Mouse (Mus musculus): ENCODE measurements around the gene Ctsf. TPM values are rescaled to one million over a fixed set of nuclear protein-coding genes. Genes with fewer than 3 reads are reported as not detected.

The Ctsf gene
- polyA plus RNA-seq, 1 experiment from 2014 or later, result 79.4 TPM

GRCm38 (mm10) chr19:4828444-4829114 is 26.4 kb upstream of the Ctsf start:
- in situ Hi-C loops (cut with MboI; ENCODE audit: low pct_unique_long_range_greater_than_20kb), result no loop called here
- no peaks in the 10 kb centered on the region for H3K27me3 ChIP-seq
- ChIA-PET POLR2A (no interaction called here), CTCF (no interaction called here)
- no peak for TF ChIP-seq CTCF (IDR thresholded peaks at IDR 0.05)
- ATAC-seq (no peak), DNase-seq (ENCODE audit: low read depth, low spot score) (no peak)

GRCm38 (mm10) chr19:4829156-4829555 is 25.8 kb upstream of the Ctsf start:
- CTCF ChIA-PET, result interaction anchor here (1.3 kb wide), 1 partner anchor 27 kb away, joined by 3 read pairs; no protein-coding TSS in a partner anchor
- TF ChIP-seq CTCF (IDR thresholded peaks at IDR 0.05), result no peak
- DNase-seq (ENCODE audit: low read depth, low spot score), result no peak
- POLR2A ChIA-PET, result no interaction called here
- H3K27me3 ChIP-seq, result no peaks in the 10 kb centered on the region
- no peak for ATAC-seq
- in situ Hi-C loops (cut with MboI; ENCODE audit: low pct_unique_long_range_greater_than_20kb), result no loop called here

- DNase-seq (ENCODE audit: low read depth, low spot score) (no peak), ATAC-seq (no peak)
- no peak for TF ChIP-seq CTCF (IDR thresholded peaks at IDR 0.05)
- CTCF ChIA-PET, result interaction anchor here (1.8 kb wide), 1 partner anchor 11 kb away, joined by 5 read pairs; no protein-coding TSS in a partner anchor
- in situ Hi-C loops (cut with MboI; ENCODE audit: low pct_unique_long_range_greater_than_20kb), result no loop called here
- POLR2A ChIA-PET, result no interaction called here
- H3K27me3 ChIP-seq, result no peaks in the 10 kb centered on the region
Measured at GRCm38 (mm10) chr19:4833977-4834376, 21.0 kb upstream of the Ctsf start.

- no peak for DNase-seq (ENCODE audit: low read depth, low spot score)
- CTCF ChIA-PET, result interaction anchor here (1.4 kb wide), 1 partner anchor 11 kb away, joined by 3 read pairs; no protein-coding TSS in a partner anchor
- POLR2A ChIA-PET, result no interaction called here
- no peak for ATAC-seq
- no peak for TF ChIP-seq CTCF (IDR thresholded peaks at IDR 0.05)
- in situ Hi-C loops (cut with MboI; ENCODE audit: low pct_unique_long_range_greater_than_20kb), result no loop called here
- peaks cover 15% of the 10 kb centered on the region for H3K27me3 ChIP-seq
Measured at GRCm38 (mm10) chr19:4836096-4836495, 18.8 kb upstream of the Ctsf start.

- POLR2A ChIA-PET, result no interaction called here
- no peak for DNase-seq (ENCODE audit: low read depth, low spot score)
- CTCF ChIA-PET, result interaction anchor here (1.4 kb wide), 1 partner anchor 10 kb away, joined by 3 read pairs; no protein-coding TSS in a partner anchor
- H3K27me3 ChIP-seq, result peaks cover 24% of the 10 kb centered on the region
- in situ Hi-C loops (cut with MboI; ENCODE audit: low pct_unique_long_range_greater_than_20kb), result no loop called here
- no peak for ATAC-seq
- TF ChIP-seq CTCF (IDR thresholded peaks at IDR 0.05), result no peak
Measured at GRCm38 (mm10) chr19:4837049-4837448, 17.9 kb upstream of the Ctsf start.

- no peak for DNase-seq (ENCODE audit: low read depth, low spot score)
- TF ChIP-seq CTCF (IDR thresholded peaks at IDR 0.05), result no peak
- ATAC-seq, result peak; percentile 40
- ChIA-PET POLR2A (interaction anchor here (0.6 to 1.7 kb wide), 4 partner anchors 12 to 926 kb away, joined by 3 to 7 read pairs (median 4); partner anchors contain the start of genes Ndufs8 and Rbm4b), CTCF (interaction anchor here (1.2 to 2.1 kb wide), 3 partner anchors 9 to 26 kb away, joined by 3 to 9 read pairs (median 7); no protein-coding TSS in a partner anchor)
- peaks cover 35% of the 10 kb centered on the region for H3K27me3 ChIP-seq
- in situ Hi-C loops (cut with MboI; ENCODE audit: low pct_unique_long_range_greater_than_20kb), result no loop called here
Measured at GRCm38 (mm10) chr19:4838526-4839140, 16.3 kb upstream of the Ctsf start.

- ATAC-seq (peak; percentile 91), DNase-seq (ENCODE audit: low read depth, low spot score) (peak; percentile 63)
- no peak for TF ChIP-seq CTCF (IDR thresholded peaks at IDR 0.05)
- ChIA-PET POLR2A (interaction anchor here (1.1 to 1.7 kb wide), 2 partner anchors 12 to 16 kb away, joined by 3 to 4 read pairs; partner anchors contain the start of gene Ctsf), CTCF (interaction anchor here (2.0 to 2.1 kb wide), 2 partner anchors 8 to 26 kb away, joined by 7 to 9 read pairs; no protein-coding TSS in a partner anchor)
- H3K27me3 ChIP-seq, result peaks cover 36% of the 10 kb centered on the region
- in situ Hi-C loops (cut with MboI; ENCODE audit: low pct_unique_long_range_greater_than_20kb), result no loop called here
Measured at GRCm38 (mm10) chr19:4839149-4839548, 15.8 kb upstream of the Ctsf start, which contains the start of the genes Ccs and Ccdc87. TSS of gene Ccs (minus strand) at chr19:4839332. TSS of gene Ccdc87 (plus strand) at chr19:4839366.

DNA sequence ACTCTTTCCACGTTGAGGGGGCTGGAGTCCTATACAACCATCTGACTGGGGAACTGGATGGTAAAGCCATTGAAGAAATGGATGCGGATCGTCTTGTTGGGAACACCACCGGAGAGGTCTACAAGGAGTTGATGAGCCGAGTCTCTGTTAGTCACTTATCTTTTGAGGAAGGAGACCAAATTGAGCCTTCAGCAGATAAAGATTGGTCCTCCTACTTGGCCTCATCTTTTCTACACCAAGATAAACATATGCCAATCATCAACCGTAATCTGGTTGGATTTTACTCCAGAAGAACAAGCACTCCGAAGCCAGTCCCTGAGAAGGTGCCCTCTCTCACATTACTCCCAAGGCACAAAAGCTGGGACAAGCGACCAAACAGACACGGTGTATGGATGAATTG is 14.1 kb upstream of the Ctsf start:
- CTCF ChIA-PET, result interaction anchor here (0.9 kb wide), 1 partner anchor 85 kb away, joined by 3 read pairs; no protein-coding TSS in a partner anchor
- POLR2A ChIA-PET, result no interaction called here
- no peak for ATAC-seq
- no peak for TF ChIP-seq CTCF (IDR thresholded peaks at IDR 0.05)
- H3K27me3 ChIP-seq, result peaks cover 50% of the 10 kb centered on the region
- in situ Hi-C loops (cut with MboI; ENCODE audit: low pct_unique_long_range_greater_than_20kb), result loop anchor here (5.0 to 10.0 kb wide), 2 partner anchors 84 to 196 kb away; partner anchors contain the start of gene Rbm4b
- DNase-seq (ENCODE audit: low read depth, low spot score), result no peak

GRCm38 (mm10) chr19:4842611-4843010 is 12.3 kb upstream of the Ctsf start:
- peaks cover 59% of the 10 kb centered on the region for H3K27me3 ChIP-seq
- TF ChIP-seq CTCF (IDR thresholded peaks at IDR 0.05), result no peak
- CTCF ChIA-PET, result no interaction called here
- in situ Hi-C loops (cut with MboI; ENCODE audit: low pct_unique_long_range_greater_than_20kb), result loop anchor here (5.0 to 10.0 kb wide), 2 partner anchors 85 to 198 kb away; partner anchors contain the start of gene Rbm4b
- POLR2A ChIA-PET, result no interaction called here
- ATAC-seq (no peak), DNase-seq (ENCODE audit: low read depth, low spot score) (no peak)

- peaks cover 57% of the 10 kb centered on the region for H3K27me3 ChIP-seq
- DNase-seq (ENCODE audit: low read depth, low spot score) (no peak), ATAC-seq (no peak)
- in situ Hi-C loops (cut with MboI; ENCODE audit: low pct_unique_long_range_greater_than_20kb), result loop anchor here (10.0 kb wide), 1 partner anchor 201 kb away; no protein-coding TSS in a partner anchor
- no peak for TF ChIP-seq CTCF (IDR thresholded peaks at IDR 0.05)
- ChIA-PET POLR2A (no interaction called here), CTCF (interaction anchor here (1.6 to 1.7 kb wide), 2 partner anchors 83 to 92 kb away, joined by 4 to 5 read pairs; no protein-coding TSS in a partner anchor)
Measured at GRCm38 (mm10) chr19:4845846-4846245, 9.1 kb upstream of the Ctsf start.
